Mouse (Mus musculus) hindbrain, embryonic 14.5 days (tissue): ENCODE data around the gene Tspan2. TPM values are rescaled to one million over a fixed set of nuclear protein-coding genes. Genes with fewer than 3 reads are reported as not detected.
A peak's percentile ranks its signal among the peaks of the same experiment; 100 is the strongest.

Experiments
- ATAC-seq: fragments of 200-750 bp; cut with Nextera tagmentation; 2 replicates; pipeline ENCODE4 v1.8.0; 2017; ENCODE audit warnings: moderate number of reproducible peaks, mild to moderate bottlenecking, moderate TSS enrichment, moderate library complexity; ENCODE audit not compliant: low FRiP score
- DNase-seq: peaks from one replicate; pipeline ENCODE4 v3.0.0-alpha.2; 2015; ENCODE audit warnings: low spot score
- H3K27ac ChIP-seq: fragments of 300-500 bp; sonication (generic); 2 replicates; pipeline ENCODE4 v1.5.1; 2014; ENCODE audit warnings: mild to moderate bottlenecking, moderate library complexity
- H3K27me3 ChIP-seq: fragments of 300-500 bp; sonication (generic); 2 replicates; pipeline ENCODE4 v1.6.1; 2014; ENCODE audit warnings: mild to moderate bottlenecking, low read length, mixed read lengths; ENCODE audit not compliant: control insufficient read depth, insufficient read depth
- H3K36me3 ChIP-seq: fragments of 300-500 bp; sonication (generic); replicated peaks from 2 replicates; pipeline ENCODE4 v1.6.1; 2014; ENCODE audit not compliant: control insufficient read depth, insufficient read depth
- H3K4me1 ChIP-seq: fragments of 300-500 bp; sonication (generic); replicated peaks from 2 replicates; pipeline ENCODE4 v1.6.1; 2014; ENCODE audit warnings: antibody characterized with exemption, low read length, mixed read lengths; ENCODE audit not compliant: control insufficient read depth, insufficient read depth
- H3K4me2 ChIP-seq: fragments of 300-500 bp; sonication (generic); replicated peaks from 2 replicates; pipeline ENCODE4 v1.6.1; 2014; ENCODE audit warnings: mild to moderate bottlenecking, moderate library complexity
- H3K4me3 ChIP-seq: fragments of 300-500 bp; sonication (generic); replicated peaks from 2 replicates; pipeline ENCODE4 v1.5.1; 2014; ENCODE audit warnings: mild to moderate bottlenecking, low read length
- H3K9ac ChIP-seq: fragments of 300-500 bp; sonication (generic); 2 replicates; pipeline ENCODE4 v1.6.1; 2014
- H3K9me3 ChIP-seq: fragments of 300-500 bp; sonication (generic); 2 replicates; pipeline ENCODE4 v1.6.1; 2016; ENCODE audit warnings: low read length; ENCODE audit not compliant: control insufficient read depth
- WGBS: fragments of 180-500 bp; shearing (Covaris S2); extraction: QIAGEN DNeasy Blood & Tissue Kit; methylation state at CpG from one replicate; pipeline ENCODE4 v1.1.7; 2014; 5-methylcytosine and 5-hydroxymethylcytosine counted together
- polyA plus RNA-seq: library from polyadenylated mRNA; unstranded; fragments of >200 nt; fragmentation: Nextera tagmentation; extraction: Ambion mirVana; gene quantifications from 2 replicates; pipeline ENCODE4 v1.2.1, GENCODE M21; 2014

The Tspan2 gene
- polyA plus RNA-seq, 1 experiment from 2014 or later: 15.4 TPM

GRCm38 (mm10) chr3:102782618-102783017 is 48.3 kb downstream of the Tspan2 start, which contains the start of gene Tshb:
Tshb (minus strand) TSS chr3:102782718.
- no peaks in the 10 kb centered on the region for H3K27me3 ChIP-seq
- 81% methylated on average over 2 of the region's 2 CpGs for WGBS
- H3K36me3 ChIP-seq: no peaks in the 10 kb centered on the region
- no peaks in the 10 kb centered on the region for H3K4me1 ChIP-seq
- no peak within 1 kb of the TSS for H3K9ac ChIP-seq
- no peaks in the 10 kb centered on the region for H3K9me3 ChIP-seq
- H3K4me3 ChIP-seq: no peak within 1 kb of the TSS
- ATAC-seq (no peak), DNase-seq (no peak)
- H3K27ac ChIP-seq: no peak within 1 kb of the TSS
- H3K4me2 ChIP-seq: no peak within 1 kb of the TSS

- 50% methylated on average over 4 of the region's 4 CpGs for WGBS
- Histone ChIP-seq H3K27me3 (no peaks in the 10 kb centered on the region), H3K27ac (no peak overlapping the region), H3K4me3 (no peak overlapping the region), H3K36me3 (no peaks in the 10 kb centered on the region), H3K4me2 (no peak overlapping the region), H3K4me1 (no peaks in the 10 kb centered on the region), H3K9ac (no peak overlapping the region), H3K9me3 (no peaks in the 10 kb centered on the region)
- ATAC-seq (no peak), DNase-seq (no peak)
Observed at GRCm38 (mm10) chr3:102787369-102787768, 53.0 kb downstream of the Tspan2 start.

- Histone ChIP-seq H3K9ac (no peak overlapping the region), H3K4me3 (no peak overlapping the region), H3K36me3 (no peaks in the 10 kb centered on the region), H3K4me1 (no peaks in the 10 kb centered on the region), H3K4me2 (no peak overlapping the region), H3K9me3 (no peaks in the 10 kb centered on the region), H3K27me3 (no peaks in the 10 kb centered on the region), H3K27ac (no peak overlapping the region)
- WGBS: 19% methylated on average over 3 of the region's 3 CpGs
- DNase-seq: peak; percentile 77
- no peak for ATAC-seq
Observed at GRCm38 (mm10) chr3:102803937-102804336, 69.6 kb downstream of the Tspan2 start.

DNA sequence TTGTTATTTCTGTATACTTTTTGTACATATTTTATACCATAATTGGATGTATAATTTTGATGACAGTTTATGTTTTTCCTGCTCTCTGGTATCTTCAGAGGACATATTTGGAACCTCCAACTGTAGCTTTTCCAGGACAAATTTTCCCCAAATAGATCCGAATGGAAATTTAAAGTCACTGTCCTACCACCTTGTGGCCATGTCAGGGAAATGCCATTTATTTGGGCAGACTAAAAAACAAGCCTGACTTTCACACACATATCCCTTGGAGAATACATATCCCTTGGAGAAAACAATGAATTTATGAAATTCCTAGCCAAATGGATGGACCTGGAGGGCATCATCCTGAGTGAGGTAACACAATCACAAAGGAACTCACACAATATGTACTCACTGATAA is 108.1 kb downstream of the Tspan2 start:
- H3K9me3 ChIP-seq: no peaks in the 10 kb centered on the region
- no peak overlapping the region for H3K4me3 ChIP-seq
- DNase-seq (no peak), ATAC-seq (no peak)
- no peak overlapping the region for H3K27ac ChIP-seq
- H3K4me1 ChIP-seq: no peaks in the 10 kb centered on the region
- H3K4me2 ChIP-seq: no peak overlapping the region
- H3K9ac ChIP-seq: no peak overlapping the region
- no peaks in the 10 kb centered on the region for H3K36me3 ChIP-seq
- 59% methylated on average over 1 of the region's 1 CpGs for WGBS
- H3K27me3 ChIP-seq: no peaks in the 10 kb centered on the region

DNA sequence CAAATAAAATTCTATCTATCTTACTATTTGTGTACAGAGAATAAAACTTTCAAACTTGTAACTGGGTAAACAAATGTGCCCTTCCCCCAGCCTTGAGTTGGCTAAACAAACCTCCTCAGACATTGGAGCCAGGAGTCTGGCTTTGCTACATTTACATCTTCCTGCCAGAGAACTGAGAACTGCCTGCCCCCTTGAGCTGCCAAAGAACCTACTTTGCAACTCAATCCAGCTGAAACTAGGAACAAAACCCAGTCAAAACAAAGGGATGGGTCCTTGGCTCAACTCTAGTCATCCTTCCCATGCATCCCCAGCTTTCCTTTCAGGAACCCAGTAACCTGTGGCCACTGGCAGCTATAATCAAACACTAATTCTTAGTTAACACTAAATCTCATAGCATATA is 114.3 kb downstream of the Tspan2 start:
- H3K36me3 ChIP-seq: no peaks in the 10 kb centered on the region
- no peaks in the 10 kb centered on the region for H3K4me1 ChIP-seq
- no peaks in the 10 kb centered on the region for H3K27me3 ChIP-seq
- no peaks in the 10 kb centered on the region for H3K9me3 ChIP-seq
- H3K4me2 ChIP-seq: no peak overlapping the region
- no peak for DNase-seq
- no peak for ATAC-seq
- H3K4me3 ChIP-seq: no peak overlapping the region
- no peak overlapping the region for H3K27ac ChIP-seq
- H3K9ac ChIP-seq: no peak overlapping the region

Other genes starting within 250 kb of the Tspan2 start
- 0.31 and 0.50 TPM in 2 replicates for gene Tshb, start 48.2 kb downstream of the Tspan2 start, polyA plus RNA-seq
- not detected in 2 replicates for gene Sycp1, start 201.6 kb downstream of the Tspan2 start, polyA plus RNA-seq
- gene Nr1h5, start 229.6 kb downstream of the Tspan2 start, polyA plus RNA-seq: 0.07 and 0.09 TPM in 2 replicates